Mouse (Mus musculus): ENCODE results near the gene Shroom1.

DNA sequence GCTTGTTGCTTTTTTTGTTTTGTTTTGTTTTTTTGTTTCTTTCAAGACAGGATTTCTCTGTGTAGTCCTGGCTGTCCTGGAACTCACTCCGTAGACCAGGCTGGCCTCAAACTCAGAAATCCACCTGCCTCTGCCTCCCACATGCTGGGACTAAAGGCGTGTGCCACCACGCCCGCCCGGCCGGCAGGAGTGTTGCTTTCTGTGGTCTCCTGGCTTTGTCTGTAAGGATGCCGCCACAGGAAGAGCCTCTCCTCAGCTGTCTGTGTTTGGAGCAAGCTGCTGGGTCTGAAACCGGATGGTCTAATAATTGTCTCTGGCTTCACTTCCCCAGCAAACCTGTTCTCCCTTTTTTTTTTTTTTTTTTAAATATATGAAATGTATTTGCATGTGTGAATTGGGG, 21.5 kb upstream of the Shroom1 start:
- no peak for TF ChIP-seq CTCF (IDR thresholded peaks at IDR 0.05; ENCODE audit: control insufficient read depth, insufficient read depth, insufficient read length)
- TF ChIP-seq MYOD1 (IDR thresholded peaks at IDR 0.05; ENCODE audit: control insufficient read depth, insufficient read length, low read depth), result no peak
- TF ChIP-seq USF1 (IDR thresholded peaks at IDR 0.05; ENCODE audit: low read depth), result no peak
- no peak for TF ChIP-seq MYOG (IDR thresholded peaks at IDR 0.05; ENCODE audit: control insufficient read depth, extremely low read depth, insufficient read length)
